Mouse (Mus musculus) midbrain, postnatal 0 days (tissue): ENCODE data around the gene Dync2li1. TPM values are rescaled to one million over a fixed set of nuclear protein-coding genes. Genes with fewer than 3 reads are reported as not detected.

Experiments
- ATAC-seq: fragments of 200-750 bp; cut with Nextera tagmentation; 2 replicates; pipeline ENCODE4 v1.8.0; 2017; ENCODE audit warnings: moderate number of reproducible peaks, mild to moderate bottlenecking, moderate TSS enrichment, moderate library complexity; ENCODE audit not compliant: low FRiP score
- DNase-seq: peaks from one replicate; pipeline ENCODE4 v3.0.0-alpha.2; 2015; ENCODE audit warnings: low spot score
- H3K27ac ChIP-seq: fragments of 300-500 bp; sonication (generic); 2 replicates; pipeline ENCODE4 v1.5.1; 2014; ENCODE audit warnings: low read depth, mild to moderate bottlenecking, low read length, mixed read lengths
- H3K27me3 ChIP-seq: fragments of 300-500 bp; sonication (generic); 2 replicates; pipeline ENCODE4 v1.6.1; 2014; ENCODE audit warnings: low read length, control low read depth, mixed read lengths; ENCODE audit not compliant: insufficient read depth
- H3K36me3 ChIP-seq: fragments of 300-500 bp; sonication (generic); 2 replicates; pipeline ENCODE4 v1.6.1; 2014; ENCODE audit warnings: low read length, control low read depth, mixed read lengths; ENCODE audit not compliant: insufficient read depth
- H3K4me1 ChIP-seq: fragments of 300-500 bp; sonication (generic); 2 replicates; pipeline ENCODE4 v1.6.1; 2014; ENCODE audit warnings: mild to moderate bottlenecking, control low read depth, antibody characterized with exemption, low read length, mixed read lengths; ENCODE audit not compliant: insufficient read depth
- H3K4me2 ChIP-seq: fragments of 300-500 bp; sonication (generic); 2 replicates; pipeline ENCODE4 v1.6.1; 2014; ENCODE audit warnings: low read depth, mild to moderate bottlenecking, low read length, mixed read lengths; ENCODE audit not compliant: poor library complexity, severe bottlenecking
- H3K4me3 ChIP-seq: fragments of 300-500 bp; sonication (generic); 2 replicates; pipeline ENCODE4 v1.5.1; 2014; ENCODE audit warnings: low read depth, mild to moderate bottlenecking, low read length, moderate library complexity
- H3K9ac ChIP-seq: fragments of 300-500 bp; sonication (generic); replicated peaks from 2 replicates; pipeline ENCODE4 v1.6.1; 2014; ENCODE audit warnings: mild to moderate bottlenecking, low read length, moderate library complexity, mixed read lengths; ENCODE audit not compliant: poor library complexity, severe bottlenecking
- H3K9me3 ChIP-seq: fragments of 300-500 bp; sonication (generic); 2 replicates; pipeline ENCODE4 v1.6.1; 2016; ENCODE audit warnings: low read length, control low read depth
- CTCF ChIP-seq: IDR thresholded peaks from 2 replicates; pipeline ENCODE4 v1.5.1; 2016; ENCODE audit warnings: antibody characterized with exemption, mild to moderate bottlenecking
- WGBS: fragments of 180-500 bp; shearing (Covaris S2); extraction: QIAGEN DNeasy Blood & Tissue Kit; methylation state at CpG from one replicate; pipeline ENCODE4 v1.1.7; 2014; 5-methylcytosine and 5-hydroxymethylcytosine counted together
- polyA plus RNA-seq: library from polyadenylated mRNA; unstranded; fragments of >200 nt; fragmentation: Nextera tagmentation; extraction: Ambion mirVana; gene quantifications from 2 replicates; pipeline ENCODE4 v1.2.1, GENCODE M21; 2015
- total RNA-seq: library from RNA; depleted of rRNA; stranded (reverse); fragments of >200 nt; gene quantifications from 2 replicates; pipeline ENCODE4 v1.2.3, GENCODE M21; 2014

Gene Dync2li1
- total and polyA plus RNA-seq, 2 experiments from 2014 or later: 18.3 to 36.1 TPM

DNA sequence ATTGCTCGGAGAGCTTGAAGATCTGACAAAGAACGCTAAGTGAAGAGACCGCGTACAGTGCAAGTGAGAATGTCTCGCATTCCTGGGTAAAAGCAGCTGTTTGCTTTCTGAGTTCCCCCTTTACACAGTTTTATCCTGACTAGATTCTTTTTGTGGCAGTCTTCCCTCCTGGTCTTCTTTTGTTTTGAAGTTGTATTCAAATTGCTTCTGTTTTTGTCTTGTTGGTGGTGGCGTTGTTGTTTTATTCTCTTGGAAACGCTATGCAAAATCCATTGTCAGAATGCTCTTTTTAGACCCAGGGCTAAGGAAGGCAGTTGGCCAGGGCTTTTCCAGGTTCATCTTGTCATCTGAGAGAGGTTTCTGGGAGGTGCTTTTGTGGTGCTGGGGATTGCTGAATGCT, 29.8 kb upstream of the Dync2li1 start:
- DNase-seq (no peak), ATAC-seq (no peak)
- peak overlapping the region; percentile 24; the same call in 1 of the 2 replicates for H3K9ac ChIP-seq
- no peaks in the 10 kb centered on the region for H3K27me3 ChIP-seq
- H3K4me1 ChIP-seq: no peaks in the 10 kb centered on the region
- H3K36me3 ChIP-seq: no peaks in the 10 kb centered on the region
- no peak for TF ChIP-seq CTCF
- H3K27ac ChIP-seq: peak overlapping the region; percentile 52
- H3K9me3 ChIP-seq: no peaks in the 10 kb centered on the region
- peak overlapping the region; percentile 18; the same call in 1 of the 2 replicates for H3K4me3 ChIP-seq
- H3K4me2 ChIP-seq: peak overlapping the region; percentile 40
- 29% methylated on average over 7 of the region's 7 CpGs for WGBS

DNA sequence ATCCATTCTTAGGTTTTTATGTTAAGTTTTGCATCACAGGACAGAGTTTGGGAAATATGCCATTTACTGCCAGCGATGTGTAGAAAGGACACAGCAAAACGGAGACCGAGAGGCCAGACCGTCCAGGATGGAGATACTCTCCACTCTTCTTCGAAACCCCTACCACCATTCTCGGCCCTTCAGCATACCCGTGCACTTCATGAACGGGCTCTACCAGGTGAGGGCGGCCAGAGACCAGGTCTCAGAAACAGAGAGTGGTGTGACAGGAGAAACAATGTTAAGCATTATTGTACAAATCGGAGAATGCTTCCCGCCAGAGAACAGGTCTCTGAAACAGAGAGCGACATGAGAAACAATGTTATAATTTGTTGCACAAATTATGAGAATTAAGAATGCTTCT, 28.4 kb upstream of the Dync2li1 start:
- Histone ChIP-seq H3K9me3 (no peaks in the 10 kb centered on the region), H3K4me1 (no peaks in the 10 kb centered on the region), H3K27me3 (no peaks in the 10 kb centered on the region), H3K27ac (no peak overlapping the region), H3K9ac (no peak overlapping the region), H3K36me3 (no peaks in the 10 kb centered on the region), H3K4me3 (no peak overlapping the region), H3K4me2 (no peak overlapping the region)
- no peak for TF ChIP-seq CTCF
- ATAC-seq (no peak), DNase-seq (no peak)
- 96% methylated on average over 12 of the region's 12 CpGs for WGBS

DNA sequence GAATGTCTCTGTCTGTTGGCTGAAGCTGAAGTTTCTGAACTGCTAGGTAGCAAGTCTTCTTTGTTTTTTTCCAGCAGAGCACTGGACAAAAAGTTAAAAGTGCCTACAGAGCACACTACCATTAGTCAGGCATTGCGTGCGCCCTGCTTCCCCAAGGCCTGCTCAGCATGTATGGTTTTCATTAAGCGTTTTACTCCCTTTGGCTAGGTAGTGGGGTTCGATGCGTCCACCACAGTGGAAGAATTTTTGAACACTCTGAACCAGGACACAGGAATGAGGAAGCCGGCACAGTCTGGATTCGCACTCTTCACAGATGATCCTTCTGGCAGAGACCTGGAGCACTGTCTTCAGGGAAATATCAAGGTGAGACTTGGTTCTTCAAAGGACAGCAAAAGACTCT, 27.4 kb upstream of the Dync2li1 start:
- Histone ChIP-seq H3K4me1 (no peaks in the 10 kb centered on the region), H3K27me3 (no peaks in the 10 kb centered on the region), H3K4me2 (no peak overlapping the region), H3K4me3 (no peak overlapping the region), H3K36me3 (no peaks in the 10 kb centered on the region), H3K9ac (no peak overlapping the region), H3K27ac (no peak overlapping the region), H3K9me3 (no peaks in the 10 kb centered on the region)
- DNase-seq (no peak), ATAC-seq (no peak)
- no peak for TF ChIP-seq CTCF
- WGBS: 88% methylated on average over 7 of the region's 7 CpGs

DNA sequence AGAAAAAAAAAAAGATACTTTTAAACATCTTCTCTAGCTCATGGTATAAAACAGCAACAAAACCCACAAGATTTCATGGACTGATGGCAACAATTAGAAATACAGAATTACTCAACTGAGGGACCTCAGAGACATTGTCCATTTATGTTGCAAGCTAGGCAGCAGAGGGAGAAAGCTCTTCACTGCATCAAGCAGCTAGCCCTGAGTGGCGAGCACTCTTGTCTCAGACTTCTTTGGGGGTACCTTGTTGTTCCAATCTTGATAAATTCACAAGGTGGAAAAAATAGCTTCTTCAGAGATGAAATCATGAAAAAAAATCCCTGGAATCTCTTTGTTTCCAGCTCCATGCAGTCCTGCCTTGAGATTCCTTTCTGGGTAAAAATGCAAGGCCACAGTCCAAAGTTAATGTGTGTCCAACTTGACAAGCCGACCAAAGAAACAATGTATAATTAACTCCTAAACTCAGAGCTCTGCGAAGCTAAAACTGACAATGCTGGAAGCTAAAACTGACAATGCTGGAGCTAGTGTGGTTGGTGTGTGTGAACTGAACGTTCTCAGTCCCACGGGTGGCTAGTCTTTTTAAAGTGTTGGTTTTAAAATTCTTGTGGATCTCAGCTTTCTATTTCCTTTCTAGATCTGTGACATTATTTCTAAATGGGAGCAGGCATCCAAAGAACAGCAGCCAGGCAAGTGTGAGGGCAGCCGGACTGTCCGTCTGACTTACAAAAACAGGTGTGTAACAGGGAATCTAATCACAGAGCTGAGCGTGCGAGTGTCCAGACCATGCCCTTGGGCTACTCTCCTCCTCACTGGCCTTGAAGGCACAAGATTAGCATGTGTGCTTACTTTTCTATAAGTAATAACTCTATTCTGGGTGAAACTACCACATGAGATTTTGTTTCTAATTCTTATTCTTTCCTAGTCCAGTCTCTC, 26.0 kb upstream of the Dync2li1 start:
- Histone ChIP-seq H3K36me3 (no peaks in the 10 kb centered on the region), H3K9ac (no peak overlapping the region), H3K27ac (no peak overlapping the region), H3K4me2 (no peak overlapping the region), H3K4me3 (no peak overlapping the region), H3K4me1 (no peaks in the 10 kb centered on the region), H3K27me3 (no peaks in the 10 kb centered on the region), H3K9me3 (no peaks in the 10 kb centered on the region)
- no peak for TF ChIP-seq CTCF
- DNase-seq: no peak
- 64% methylated on average over 9 of the region's 9 CpGs for WGBS
- no peak for ATAC-seq

DNA sequence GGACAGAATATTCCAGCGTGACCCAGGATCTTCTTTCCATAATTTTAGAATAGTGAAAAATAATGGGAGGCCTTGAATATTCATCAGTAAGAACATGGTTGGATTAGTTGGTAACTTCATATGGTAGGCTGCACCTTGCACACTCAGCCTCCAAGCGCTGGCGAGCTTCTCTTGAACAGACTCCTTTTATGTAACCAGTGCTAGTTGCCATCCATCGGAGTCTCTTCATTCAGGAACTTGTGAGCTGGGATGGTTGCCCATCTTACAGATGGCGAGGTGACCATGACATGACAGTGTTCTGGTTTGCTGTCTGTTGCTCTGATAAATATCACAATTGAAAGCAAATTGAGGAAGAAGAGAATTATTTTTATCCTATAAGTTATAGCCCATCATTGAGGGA, 24.5 kb upstream of the Dync2li1 start:
- Histone ChIP-seq H3K4me3 (no peak overlapping the region), H3K27me3 (no peaks in the 10 kb centered on the region), H3K36me3 (no peaks in the 10 kb centered on the region), H3K27ac (no peak overlapping the region), H3K9me3 (no peaks in the 10 kb centered on the region), H3K4me2 (no peak overlapping the region), H3K4me1 (no peaks in the 10 kb centered on the region), H3K9ac (no peak overlapping the region)
- 93% methylated on average over 5 of the region's 5 CpGs for WGBS
- ATAC-seq (no peak), DNase-seq (no peak)
- no peak for TF ChIP-seq CTCF

DNA sequence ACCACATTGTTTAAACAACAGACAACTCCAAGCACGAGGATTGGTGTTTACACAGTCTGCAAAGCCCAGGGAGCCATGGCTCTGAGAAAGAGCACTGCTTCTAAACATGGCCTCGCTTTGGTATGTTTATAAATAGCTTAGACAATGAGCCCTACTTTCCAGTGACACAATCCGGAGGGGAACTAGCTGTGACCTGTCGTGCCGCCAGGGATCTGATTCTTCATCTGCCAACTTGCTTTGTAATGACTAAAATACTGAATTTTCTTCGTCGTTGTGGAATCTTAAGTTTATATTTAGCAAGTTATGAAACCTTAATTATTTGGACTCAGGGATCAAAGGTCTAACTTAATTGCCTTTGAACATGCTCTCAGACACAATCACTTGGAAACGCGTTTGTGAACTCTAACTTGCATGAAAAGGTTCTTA, 23.1 kb upstream of the Dync2li1 start:
- ATAC-seq: no peak
- no peak overlapping the region for H3K4me3 ChIP-seq
- no peak overlapping the region for H3K4me2 ChIP-seq
- no peak overlapping the region for H3K9ac ChIP-seq
- no peak for TF ChIP-seq CTCF
- no peak for DNase-seq
- 0 out of 2 replicates have a peak, but pooled peaks cover 2% of the 10 kb centered on the region for H3K36me3 ChIP-seq
- WGBS: 70% methylated on average over 9 of the region's 9 CpGs
- H3K9me3 ChIP-seq: no peaks in the 10 kb centered on the region
- no peaks in the 10 kb centered on the region for H3K4me1 ChIP-seq
- H3K27ac ChIP-seq: no peak overlapping the region
- no peaks in the 10 kb centered on the region for H3K27me3 ChIP-seq
